Mouse (Mus musculus) v-Abl transformed pro-B cells (cell line): ENCODE measurements around the gene Hmgcl.

ENCODE experiments used
- in situ Hi-C, 2 experiments: fragments of 400-800 bp; cut with MboI; formaldehyde crosslinking; loops; one replicate each; pipeline ENCODE4 v1.15.1; 2025; ENCODE audit not compliant: unreplicated experiment in 2 of 2

Hmgcl gene

GRCm38 (mm10) chr4:135926195-135926808, 19.9 kb upstream of the Hmgcl start:
- in situ Hi-C loops, result loop anchor here (25.0 kb wide), 1 partner anchor 414 kb away; no protein-coding TSS in a partner anchor

DNA sequence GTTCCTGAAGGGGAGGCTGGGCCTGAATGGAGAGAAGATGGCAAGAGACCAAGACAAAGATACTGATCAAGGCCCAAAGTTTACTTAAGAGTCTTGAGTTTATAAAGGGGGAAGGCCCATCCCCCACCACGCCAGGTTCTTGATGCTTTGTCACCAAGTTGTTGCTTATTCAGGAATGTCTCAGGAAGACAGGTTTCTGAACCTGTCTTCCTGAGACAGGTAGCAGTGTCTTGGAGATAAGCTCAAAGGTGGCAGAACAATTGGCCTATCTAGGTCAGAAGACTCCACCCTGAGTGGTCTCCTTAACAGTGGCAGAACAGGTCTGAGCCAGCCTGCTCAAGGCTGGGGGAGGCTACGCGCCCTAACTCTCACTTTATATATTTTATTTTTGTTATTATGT, 19.4 kb upstream of the Hmgcl start:
- in situ Hi-C loops, result loop anchor here (25.0 kb wide), 1 partner anchor 415 kb away; no protein-coding TSS in a partner anchor

- in situ Hi-C loops, result loop anchor here (25.0 kb wide), 1 partner anchor 416 kb away; no protein-coding TSS in a partner anchor
Observed at GRCm38 (mm10) chr4:135928376-135928775, 17.9 kb upstream of the Hmgcl start.

- in situ Hi-C loops, result loop anchor here (25.0 kb wide), 1 partner anchor 417 kb away; no protein-coding TSS in a partner anchor
Observed at GRCm38 (mm10) chr4:135929405-135929804, 16.8 kb upstream of the Hmgcl start.

GRCm38 (mm10) chr4:135929828-135930227, 16.4 kb upstream of the Hmgcl start:
- in situ Hi-C loops, result loop anchor here (25.0 kb wide), 1 partner anchor 418 kb away; no protein-coding TSS in a partner anchor

DNA sequence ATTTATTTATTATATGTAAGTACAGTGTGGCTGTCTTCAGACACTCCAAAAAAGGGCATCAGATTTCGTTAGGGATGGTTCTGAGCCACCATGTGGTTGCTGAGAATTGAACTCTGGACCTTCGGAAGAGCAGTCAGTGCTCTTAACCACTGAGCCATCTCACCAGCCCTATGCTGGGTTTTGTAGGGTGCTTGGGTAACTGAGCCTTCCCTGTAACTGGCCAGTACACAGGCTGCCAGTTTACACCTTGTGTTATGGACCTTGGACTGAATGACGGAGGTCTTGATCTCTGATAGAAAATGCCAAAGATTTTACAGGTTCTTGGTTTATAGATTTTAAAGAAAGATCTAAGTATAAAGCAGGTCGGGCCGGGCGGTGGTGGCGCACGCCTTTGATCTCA, 16.0 kb upstream of the Hmgcl start:
- in situ Hi-C loops, result loop anchor here (25.0 kb wide), 1 partner anchor 418 kb away; no protein-coding TSS in a partner anchor

- in situ Hi-C loops, result loop anchor here (25.0 kb wide), 1 partner anchor 420 kb away; no protein-coding TSS in a partner anchor
Observed at GRCm38 (mm10) chr4:135931832-135932231, 14.4 kb upstream of the Hmgcl start.

- in situ Hi-C loops, result loop anchor here (5.0 to 25.0 kb wide), 2 partner anchors 133 to 423 kb away; no protein-coding TSS in a partner anchor
Observed at GRCm38 (mm10) chr4:135934708-135935500, 11.3 kb upstream of the Hmgcl start.

GRCm38 (mm10) chr4:135935502-135935901, 10.7 kb upstream of the Hmgcl start:
- in situ Hi-C loops, result loop anchor here (5.0 to 25.0 kb wide), 2 partner anchors 133 to 423 kb away; no protein-coding TSS in a partner anchor

- in situ Hi-C loops, result loop anchor here (5.0 to 25.0 kb wide), 2 partner anchors 137 to 427 kb away; no protein-coding TSS in a partner anchor
Observed at GRCm38 (mm10) chr4:135938858-135939257, 7.4 kb upstream of the Hmgcl start.

DNA sequence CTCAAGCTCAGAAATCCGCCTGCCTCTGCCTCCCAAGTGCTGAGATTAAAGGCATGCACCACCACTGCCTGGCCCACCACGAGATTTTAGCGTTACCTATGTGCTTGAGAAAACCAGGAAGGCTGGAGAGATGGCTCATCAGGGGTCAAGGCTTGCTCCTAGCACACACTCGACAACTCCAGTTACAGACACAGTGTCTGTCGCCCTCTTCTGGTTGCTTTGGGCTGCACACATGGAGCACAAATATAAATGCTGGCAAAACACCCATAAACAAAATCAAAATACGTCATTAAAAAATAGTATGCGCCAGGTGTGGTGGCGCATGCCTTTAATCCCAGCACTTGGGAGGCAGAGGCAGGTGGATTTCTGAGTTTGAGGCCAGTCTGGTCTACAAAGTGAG, 5.2 kb upstream of the Hmgcl start:
- in situ Hi-C loops, result loop anchor here (10.0 to 25.0 kb wide), 2 partner anchors 256 to 429 kb away; partner anchors contain the start of gene Ifnlr1 (in 1 of the 2)

- in situ Hi-C loops, result loop anchor here (10.0 to 25.0 kb wide), 2 partner anchors 257 to 430 kb away; partner anchors contain the start of gene Ifnlr1 (in 1 of the 2)
Observed at GRCm38 (mm10) chr4:135942193-135942592, 4.1 kb upstream of the Hmgcl start.

GRCm38 (mm10) chr4:135943389-135943788, 2.9 kb upstream of the Hmgcl start:
- in situ Hi-C loops, result loop anchor here (10.0 to 25.0 kb wide), 2 partner anchors 259 to 431 kb away; partner anchors contain the start of gene Ifnlr1 (in 1 of the 2)

DNA sequence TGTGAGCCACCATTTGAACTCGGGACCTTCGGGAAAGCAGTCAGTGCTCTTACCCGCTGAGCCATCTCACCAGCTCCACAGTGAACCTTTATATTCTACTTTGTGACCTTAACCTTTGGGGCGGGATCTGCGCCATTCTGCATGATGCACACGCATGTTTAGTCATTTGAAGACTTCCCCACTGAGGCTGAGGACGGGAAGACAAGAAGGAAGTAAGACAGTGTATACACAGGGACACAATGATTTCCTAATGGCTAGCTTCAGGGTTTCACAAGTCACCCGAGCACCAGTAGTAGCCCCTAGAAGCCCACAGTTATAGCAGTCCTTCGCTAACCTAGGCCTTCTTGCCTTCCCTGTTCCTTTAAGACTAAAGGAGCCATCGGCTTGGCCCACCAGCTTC, 542 bp upstream of the Hmgcl start:
- in situ Hi-C loops, result loop anchor here (5.0 to 25.0 kb wide), 3 partner anchors 107 to 433 kb away; partner anchors contain the start of genes Ifnlr1 (in 1 of the 2) and Rpl11 (in 1 of the 2)

- in situ Hi-C loops, result loop anchor here (5.0 to 25.0 kb wide), 3 partner anchors 106 to 434 kb away; partner anchors contain the start of genes Ifnlr1 (in 1 of the 2) and Rpl11 (in 1 of the 2)
Observed at GRCm38 (mm10) chr4:135946659-135947301, 532 bp downstream of the Hmgcl start.

DNA sequence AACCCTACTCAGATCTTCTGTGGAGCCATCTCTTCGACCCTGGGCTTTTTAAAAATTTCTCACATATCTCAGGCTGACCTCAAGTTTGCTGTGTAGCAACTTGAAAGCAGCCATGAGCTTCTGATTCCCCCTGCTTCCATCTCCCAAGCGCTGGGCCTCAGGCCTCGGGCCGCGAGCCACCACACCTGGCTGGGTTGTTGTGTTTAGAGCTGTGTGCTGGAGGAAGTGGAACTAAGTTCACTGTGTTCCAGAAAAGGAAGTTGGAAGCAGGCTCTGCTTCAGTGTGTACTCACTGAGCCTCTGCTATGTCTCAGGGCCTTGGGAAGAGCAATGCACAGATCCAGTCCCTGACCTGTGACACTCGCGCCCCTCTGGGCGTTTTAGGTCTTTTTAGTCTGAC, 1.9 kb downstream of the Hmgcl start:
- in situ Hi-C loops, result loop anchor here (5.0 to 25.0 kb wide), 3 partner anchors 104 to 436 kb away; partner anchors contain the start of genes Ifnlr1 (in 1 of the 2) and Rpl11 (in 1 of the 2)

DNA sequence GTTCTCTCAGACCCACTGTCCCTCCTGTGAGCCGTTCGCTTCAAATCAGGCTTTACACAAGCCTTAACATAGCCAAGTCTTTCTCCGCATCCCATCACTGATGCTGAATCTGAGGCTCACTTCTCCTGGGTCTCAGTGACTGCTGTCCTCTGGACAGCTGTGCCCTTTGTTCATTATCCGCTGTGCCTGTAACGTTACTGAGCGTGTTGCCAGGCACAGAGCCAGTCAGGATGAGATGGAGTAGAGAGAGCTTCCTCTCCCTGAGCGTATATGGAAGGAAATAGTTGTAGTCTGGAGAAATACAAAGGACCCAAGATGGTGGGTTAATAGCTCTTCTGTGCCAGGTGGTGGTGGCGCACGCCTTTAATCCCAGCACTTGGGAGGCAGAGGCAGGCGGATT, 3.2 kb downstream of the Hmgcl start:
- in situ Hi-C loops, result loop anchor here (5.0 to 25.0 kb wide), 3 partner anchors 103 to 437 kb away; partner anchors contain the start of genes Ifnlr1 (in 1 of the 2) and Rpl11 (in 1 of the 2)

DNA sequence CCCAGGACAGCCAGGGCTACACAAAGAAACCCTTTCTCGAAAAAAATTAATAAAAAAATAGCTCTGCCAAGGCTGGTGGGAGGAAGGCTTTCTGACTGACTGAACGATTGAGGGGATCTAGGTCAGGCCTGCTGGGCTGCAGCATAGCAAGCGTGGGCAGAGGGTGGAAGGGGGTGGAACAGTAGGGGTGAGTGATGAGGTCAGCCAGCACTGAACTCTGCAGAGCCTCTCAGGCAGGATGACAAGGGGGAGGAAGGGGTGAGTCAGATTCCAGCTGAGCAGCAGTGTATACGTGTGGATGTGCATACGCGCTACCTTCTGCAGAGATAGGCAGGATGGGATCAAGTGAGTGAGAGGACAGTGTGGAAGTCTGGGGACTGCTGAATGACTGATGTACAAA, 3.7 kb downstream of the Hmgcl start:
- in situ Hi-C loops, result loop anchor here (5.0 to 25.0 kb wide), 5 partner anchors 102 to 438 kb away; partner anchors contain the start of genes Ifnlr1 (in 1 of the 2) and Rpl11 (in 1 of the 2)

GRCm38 (mm10) chr4:135950365-135950764, 4.1 kb downstream of the Hmgcl start:
- in situ Hi-C loops, result loop anchor here (5.0 to 10.0 kb wide), 2 partner anchors 204 to 212 kb away; no protein-coding TSS in a partner anchor

DNA sequence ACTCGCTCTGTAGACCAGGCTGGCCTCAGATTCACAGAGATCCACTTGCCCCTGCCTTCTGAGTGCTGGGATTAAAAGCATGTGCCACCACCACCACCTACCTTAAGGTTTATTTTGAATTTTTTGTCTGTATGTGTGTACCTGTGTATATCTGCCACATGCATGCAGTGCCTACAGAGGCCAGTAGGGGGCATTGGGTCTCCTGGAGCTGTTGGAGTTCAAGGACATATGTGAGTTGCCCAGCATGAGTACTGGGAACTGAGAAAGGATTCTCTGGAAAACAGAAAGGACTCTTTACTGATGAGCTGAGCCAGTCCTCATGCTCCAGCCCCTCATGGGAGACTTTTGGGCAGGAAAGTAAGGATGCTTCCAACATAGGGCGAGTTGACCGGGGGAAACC, 5.3 kb downstream of the Hmgcl start:
- in situ Hi-C loops, result loop anchor here (5.0 to 10.0 kb wide), 2 partner anchors 203 to 211 kb away; no protein-coding TSS in a partner anchor
